Mouse (Mus musculus) cerebellum, adult 9-10 months (tissue): ENCODE measurements around the gene Smg8.
"Not testable (repeated sequence)": the region's sequence is repeated elsewhere in the genome, so short reads cannot be mapped to it uniquely, and the experiment has no call there.

Source experiments
- DNase-seq: peaks from one replicate; pipeline ENCODE4 v3.0.0; 2022

The Smg8 gene

DNA sequence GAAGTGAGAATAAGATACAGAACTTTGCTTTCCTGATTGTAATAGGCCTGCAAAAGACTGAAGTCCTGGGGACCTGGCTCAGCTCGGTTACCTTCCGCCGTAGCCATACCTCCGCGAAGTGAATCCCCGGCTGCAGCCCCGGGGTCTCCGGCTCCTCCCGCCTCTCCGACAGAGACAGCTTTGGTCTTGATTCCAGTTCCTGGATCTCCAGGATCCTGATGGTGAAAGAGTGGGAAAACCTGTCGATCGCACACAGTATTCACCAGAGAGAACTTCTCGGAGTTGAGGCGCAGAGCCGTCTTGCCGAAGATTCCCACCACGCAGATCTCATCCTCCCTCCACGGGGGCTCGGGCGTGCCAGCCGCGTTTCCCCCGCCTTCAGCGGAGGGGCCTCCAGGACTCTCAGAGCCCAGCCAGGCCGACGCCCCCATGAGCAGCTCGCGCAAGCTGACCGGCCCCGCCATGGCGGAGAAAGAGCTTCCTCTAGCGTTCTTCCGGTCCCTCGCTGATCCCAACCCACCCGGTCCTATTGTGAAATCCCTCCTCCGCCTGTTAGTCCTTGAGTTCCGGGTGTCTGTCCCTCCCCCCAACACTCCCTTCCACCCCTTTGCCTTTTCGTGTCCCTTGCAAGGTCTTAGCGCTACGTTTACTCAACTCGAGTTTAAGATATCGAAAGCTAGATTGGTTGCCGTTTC is at the start of gene Smg8:
Gene Smg8, minus strand, starts transcription at position 485 of the 695 bp plus-strand sequence.
- DNase-seq, result peak; percentile 81

DNA sequence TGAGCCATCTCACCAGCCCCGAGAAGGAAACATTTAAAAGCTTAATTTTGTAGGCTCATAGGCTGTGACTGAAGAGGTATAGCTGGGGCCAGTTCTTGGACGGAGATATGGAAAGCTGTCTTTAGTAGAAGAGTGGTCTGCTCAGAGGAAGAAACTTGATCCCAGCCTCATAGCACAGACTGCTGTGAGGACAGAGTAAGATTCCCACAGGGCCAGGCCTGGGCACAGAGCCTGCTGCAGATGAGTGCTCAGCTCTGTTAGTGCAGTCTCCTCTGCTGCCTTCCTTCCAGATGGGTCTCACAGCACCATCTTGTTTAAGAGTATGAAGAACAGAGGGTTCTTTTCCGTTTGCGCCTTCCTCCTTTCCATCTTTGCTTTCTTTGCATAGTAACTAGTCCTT is 49.7 kb upstream of the Smg8 start:
- DNase-seq, result no peak

DNA sequence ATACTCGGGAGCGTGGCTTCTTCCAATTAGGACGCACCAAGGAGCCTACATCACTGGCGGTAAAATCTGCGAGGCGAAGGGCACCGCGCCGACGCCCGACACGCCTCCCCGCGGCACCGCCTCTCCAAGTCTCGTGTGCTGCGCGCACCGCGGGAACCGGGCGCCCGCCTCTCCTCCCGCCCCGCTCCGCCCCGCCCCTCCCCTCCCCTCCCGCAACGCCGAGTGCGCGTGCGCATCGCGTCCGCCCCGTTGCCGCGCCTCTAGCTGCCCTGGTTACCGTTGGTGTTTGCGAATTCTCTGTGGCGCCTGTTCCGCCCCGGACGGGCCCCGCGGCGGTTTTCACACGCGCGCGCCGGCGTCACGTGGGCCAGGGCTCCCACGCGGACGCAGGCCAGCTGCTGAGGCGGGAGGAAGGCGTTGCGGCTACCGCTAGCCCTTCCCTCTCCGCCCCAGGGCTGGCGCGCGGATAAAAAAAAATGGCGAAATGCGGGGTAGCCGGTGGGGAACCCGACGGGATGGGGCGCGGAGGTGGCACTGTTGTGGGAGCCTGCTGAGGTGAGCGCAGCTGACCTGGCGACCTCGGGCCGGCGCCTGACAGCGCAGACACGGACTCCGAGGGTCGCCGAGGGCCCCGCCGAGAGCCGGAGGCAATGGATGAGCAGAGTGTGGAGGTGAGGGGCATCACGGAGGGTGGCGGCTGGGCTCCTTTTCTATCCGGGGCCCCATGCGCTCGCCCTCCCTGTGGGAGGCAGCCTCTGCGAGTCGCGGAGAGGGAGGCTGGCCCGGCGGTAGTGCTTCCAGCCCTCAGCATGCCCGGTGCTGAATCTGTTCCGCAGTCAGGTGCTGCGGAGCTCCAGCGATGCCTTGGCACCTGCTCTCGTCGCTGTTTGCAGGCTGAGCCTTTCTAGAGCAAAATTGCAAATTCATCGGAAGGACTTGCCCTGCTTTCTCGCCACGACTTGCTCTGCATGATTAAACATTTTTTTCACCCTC is 40.5 kb upstream of the Smg8 start, which contains the start of gene Trim37:
Gene Trim37, plus strand, starts transcription at position 254 of the 993 bp plus-strand sequence.
- DNase-seq, result peak; percentile 85

DNA sequence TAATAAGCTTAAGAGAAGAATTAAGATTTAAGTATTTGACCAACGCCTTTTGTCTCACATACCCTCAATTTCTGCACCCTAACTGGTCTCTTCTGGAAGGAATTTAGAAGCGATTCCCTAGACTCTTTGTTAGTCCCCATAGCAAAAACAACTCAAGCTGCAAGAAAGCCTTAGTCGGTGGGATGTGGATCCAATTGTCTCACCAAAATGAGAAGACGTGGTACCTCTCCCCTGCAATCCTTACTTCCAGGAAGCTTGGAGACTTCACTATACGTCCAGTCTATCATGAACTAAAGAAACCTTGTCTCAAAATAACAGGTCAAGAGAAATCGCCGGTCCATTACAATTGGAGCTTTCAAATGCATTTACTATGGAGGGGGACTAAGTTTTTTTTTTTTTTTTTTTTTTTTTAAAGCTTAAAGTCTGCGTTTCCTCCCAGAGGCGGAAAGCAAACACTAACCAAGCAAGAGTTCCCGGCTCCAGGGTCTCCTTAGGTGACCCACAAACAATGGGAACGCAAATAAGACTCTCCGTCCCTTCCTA is 39.8 kb upstream of the Smg8 start:
- DNase-seq, result peak; percentile 22

DNA sequence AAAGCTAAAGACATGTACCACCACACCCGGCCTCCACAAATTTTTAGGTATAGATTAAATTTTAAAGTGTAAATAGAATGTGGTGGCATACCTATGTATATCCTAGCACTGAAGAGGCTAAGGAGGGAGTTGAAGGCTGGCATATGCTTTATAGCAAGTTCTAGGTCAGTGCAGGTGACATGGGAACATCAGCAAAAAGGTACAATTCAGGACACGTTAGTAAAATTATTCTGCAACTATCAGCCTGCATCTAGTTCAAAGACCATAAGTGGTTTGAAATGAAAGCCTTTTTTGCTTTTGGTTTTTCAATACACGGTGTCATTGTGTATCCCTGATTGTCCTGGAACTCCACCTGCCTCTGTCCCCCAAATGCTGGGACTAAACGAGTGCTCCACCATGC is 39.0 kb upstream of the Smg8 start:
- DNase-seq, result no peak

DNA sequence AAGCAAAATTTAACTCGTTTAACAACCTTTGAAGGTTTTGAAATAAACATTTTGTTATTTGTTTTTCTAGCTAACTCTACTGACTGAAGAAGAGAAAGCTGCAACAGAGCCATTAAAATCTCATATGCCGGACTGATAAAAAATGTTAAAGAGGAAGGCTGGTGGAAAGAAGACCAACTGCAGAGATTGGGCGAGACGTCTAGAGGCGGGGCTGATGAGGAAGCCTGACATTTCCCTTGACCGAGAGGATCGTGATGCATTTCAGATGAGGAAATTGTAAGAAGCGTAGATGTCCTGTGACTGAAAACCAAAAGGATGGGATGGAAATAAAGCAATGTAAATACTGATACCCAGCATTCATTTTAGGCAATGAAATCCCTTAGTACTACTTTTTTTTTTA is 35.3 kb upstream of the Smg8 start:
- DNase-seq, result no peak

DNA sequence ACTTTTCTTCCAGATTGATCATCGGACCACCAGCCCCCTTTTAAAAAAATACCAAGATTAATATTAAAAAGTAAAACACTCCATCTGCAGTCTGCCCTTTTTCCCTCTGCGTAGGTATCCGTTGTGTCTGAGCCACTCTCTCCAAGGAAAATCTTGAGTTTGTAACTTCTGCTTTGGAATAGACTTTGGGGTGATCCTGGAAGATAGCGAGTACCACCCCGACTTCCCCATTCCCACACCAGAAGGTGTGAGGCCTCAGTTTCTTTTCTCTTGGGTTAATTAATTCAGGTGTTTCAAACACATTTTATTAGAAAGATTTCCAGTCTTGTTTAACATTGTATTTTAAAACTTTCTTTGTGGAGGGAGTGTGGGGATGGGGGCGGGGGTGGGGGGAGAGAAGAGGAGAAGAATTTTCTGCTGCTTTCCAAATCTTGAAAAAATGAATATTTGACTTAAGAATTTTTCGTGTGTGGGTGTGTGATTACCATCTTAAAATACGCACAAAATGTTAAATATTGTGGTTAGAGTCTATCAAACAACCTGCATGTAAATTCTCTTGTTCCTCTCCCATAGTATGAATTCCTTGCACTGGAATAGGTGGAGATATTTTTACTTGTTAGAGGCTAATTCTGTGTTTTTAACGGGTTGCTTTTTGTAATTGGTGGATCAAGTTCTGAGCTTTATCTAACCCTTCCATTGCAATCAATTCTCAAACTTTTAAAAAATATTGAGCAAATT is 23.8 kb upstream of the Smg8 start:
- no peak for DNase-seq

DNA sequence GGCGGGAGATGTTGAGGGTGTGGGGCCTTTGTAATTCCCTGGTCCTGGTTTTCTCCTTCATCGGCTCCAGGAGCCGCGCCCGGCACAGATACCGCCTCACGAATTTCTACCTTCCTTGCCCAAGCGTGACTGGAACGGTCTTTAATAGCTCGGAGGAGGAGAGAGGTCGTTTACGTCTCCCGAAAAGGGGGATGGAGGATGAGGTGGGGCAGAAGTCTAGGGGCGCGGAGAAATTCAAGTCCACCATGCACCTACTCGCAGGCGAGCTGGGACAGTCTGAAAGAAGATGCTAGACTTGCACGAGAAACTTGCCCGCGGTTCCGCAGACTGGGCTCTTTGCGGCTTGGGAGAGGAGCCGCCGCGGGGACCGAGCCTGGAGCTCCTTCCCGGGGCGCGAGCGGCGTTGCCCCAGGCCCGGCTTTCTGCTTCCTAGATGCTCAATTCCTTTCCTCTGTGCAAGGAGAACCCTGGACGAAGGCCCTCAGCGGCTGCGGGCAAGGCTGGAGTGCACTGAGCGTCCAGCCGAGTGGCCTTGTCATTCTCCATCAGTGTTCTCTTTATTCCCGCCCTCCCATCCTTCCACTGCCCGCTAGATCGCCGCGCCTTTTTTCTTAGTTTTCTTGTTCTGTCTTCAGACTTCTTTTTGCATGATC is 23.1 kb upstream of the Smg8 start:
- no peak for DNase-seq

DNA sequence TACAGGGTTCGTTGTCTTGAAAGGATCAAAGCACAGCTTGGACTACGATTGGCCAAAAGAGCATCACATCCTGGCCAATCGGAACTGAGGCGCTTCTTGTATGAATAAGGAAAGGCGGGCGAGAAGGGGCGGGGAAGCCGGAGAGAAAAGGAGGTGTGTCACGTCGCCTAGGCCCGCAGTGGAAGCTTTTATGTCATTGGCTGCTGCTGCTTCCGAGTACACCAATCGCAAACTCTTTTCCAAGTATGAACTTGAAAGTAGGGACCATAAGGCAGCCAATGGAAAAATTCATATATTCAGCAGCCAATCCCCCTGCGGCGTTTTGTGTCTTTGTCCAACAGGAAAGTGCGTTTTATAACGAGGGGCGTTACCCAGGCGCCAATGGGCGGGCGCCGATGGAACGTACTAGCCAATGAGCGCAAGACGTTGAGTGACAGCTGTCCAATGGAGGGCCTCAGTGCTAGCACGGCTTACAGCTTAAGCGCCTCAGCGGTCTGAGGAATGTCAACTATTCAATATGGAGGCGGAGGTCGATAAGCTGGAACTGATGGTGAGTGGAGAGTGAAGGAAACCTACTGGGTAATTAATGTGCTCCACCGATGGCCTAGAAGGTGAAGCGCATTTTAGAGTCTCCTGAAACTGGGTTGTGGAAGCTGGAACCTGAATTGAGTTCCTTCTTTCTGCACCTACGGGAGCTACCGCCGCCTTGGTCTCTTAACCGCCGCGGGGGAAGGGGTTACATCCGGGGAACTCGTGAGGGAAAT is 22.4 kb upstream of the Smg8 start, which contains the start of gene Ska2:
Gene Ska2, plus strand, starts transcription at position 480 of the 764 bp plus-strand sequence.
- peak; percentile 100 for DNase-seq

DNA sequence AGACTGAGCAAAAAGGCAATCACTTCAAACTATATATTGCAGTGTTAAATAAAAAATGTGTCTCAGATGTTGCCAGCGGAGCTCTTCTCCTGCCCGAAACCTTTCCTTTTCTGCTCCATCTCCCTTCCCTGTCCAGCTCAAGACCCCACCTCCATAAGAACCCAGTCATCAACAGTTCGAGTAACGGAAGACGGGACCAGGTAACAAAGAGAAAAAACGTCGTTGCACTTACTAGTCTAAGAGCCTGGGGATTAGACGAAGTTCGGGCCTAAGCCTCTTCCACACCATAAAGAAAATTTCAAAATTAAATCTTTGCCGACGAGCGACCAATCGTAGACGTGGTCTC is 21.8 kb upstream of the Smg8 start, which contains the start of gene Prr11:
Gene Prr11, minus strand, starts transcription at position 300 of the 346 bp plus-strand sequence.
- no peak for DNase-seq

DNA sequence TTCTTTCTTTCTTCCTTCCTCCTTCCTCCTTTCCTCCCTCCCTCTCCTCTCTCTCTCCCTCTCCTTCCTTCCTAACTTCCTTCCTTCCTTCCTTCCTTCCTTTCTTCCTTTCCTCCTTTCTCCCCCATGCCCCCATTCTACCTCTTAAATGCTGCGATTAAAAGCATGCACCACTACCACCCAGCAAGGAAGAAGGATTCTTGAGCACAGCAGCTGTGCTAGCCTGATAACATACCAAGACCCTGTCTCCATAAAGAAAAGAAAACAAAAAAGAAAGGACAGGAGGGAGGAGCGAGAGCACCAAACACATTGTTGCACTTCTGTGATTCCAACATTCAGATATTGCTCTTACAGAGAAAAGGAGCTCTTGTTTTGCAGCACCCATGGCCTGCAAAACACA is 568 bp upstream of the Smg8 start:
- no peak for DNase-seq

DNA sequence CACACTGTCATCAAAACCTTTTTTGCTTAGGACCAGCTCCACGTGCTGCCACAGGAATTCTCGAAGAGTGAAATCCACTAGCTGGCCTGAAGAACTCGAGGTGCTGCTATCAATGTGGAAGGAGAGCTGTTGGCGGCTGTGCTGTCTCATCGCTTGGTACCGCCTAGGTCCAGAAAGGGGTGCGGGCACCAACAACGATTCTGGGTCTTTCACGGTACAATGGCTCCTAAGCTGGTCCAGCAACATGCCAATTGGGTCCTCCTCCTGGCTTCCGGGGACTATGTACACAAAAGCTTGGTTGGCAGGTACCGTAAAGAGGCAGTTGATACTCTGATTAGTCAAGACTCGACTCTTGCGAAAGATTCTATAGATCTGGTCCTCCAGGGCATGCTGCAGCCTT is 1.1 kb downstream of the Smg8 start:
- DNase-seq, result no peak

DNA sequence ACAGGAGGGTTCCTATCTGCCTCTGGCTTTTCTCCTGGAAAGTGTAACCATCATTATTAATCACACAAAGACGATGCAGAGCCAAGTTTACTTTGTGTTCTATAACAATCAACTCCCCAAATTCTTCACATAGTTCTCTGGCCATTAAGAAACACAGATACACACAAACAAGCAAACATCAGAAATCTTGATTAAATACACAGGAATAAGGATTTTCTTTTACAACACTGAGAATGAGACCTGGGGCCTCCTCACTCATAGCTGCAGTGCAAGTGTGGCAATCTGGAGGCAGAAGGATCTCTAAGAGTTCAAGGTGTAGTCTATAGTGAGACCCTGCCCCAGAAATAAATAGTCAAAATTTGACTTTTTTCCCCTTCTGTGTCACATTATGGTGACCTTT is 2.9 kb downstream of the Smg8 start:
- DNase-seq, result no peak

DNA sequence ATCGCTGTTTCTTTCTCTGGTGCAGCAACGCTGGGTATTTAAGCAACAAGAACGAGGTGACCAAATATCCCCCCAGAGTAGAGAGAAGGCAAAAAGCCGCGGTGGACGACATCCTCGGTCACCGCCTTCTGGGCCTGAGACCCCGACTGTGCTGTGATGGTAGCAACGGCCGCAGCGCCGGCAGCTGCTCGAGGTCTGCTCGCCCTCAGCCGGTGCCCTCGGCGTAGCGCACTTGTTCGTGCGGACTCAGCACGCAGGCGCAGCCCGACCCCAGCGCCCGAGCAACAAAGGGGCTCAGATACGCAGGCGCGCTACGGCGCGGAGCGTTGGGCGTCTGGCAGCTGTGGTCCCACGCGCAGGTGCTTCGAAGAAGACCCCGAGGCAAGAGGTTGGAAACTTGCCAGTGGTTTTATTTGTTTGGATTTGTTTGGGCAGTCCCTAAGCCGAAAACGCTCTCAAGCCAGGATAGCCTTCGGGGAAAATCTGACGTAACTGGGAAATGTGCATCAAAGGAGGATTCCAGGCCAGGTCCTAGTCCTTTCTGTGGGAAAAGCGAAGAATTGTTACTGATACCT is 12.6 kb downstream of the Smg8 start, which contains the start of gene Gdpd1:
Gene Gdpd1, minus strand, starts transcription at position 197 of the 575 bp plus-strand sequence.
- peak; percentile 89 for DNase-seq

DNA sequence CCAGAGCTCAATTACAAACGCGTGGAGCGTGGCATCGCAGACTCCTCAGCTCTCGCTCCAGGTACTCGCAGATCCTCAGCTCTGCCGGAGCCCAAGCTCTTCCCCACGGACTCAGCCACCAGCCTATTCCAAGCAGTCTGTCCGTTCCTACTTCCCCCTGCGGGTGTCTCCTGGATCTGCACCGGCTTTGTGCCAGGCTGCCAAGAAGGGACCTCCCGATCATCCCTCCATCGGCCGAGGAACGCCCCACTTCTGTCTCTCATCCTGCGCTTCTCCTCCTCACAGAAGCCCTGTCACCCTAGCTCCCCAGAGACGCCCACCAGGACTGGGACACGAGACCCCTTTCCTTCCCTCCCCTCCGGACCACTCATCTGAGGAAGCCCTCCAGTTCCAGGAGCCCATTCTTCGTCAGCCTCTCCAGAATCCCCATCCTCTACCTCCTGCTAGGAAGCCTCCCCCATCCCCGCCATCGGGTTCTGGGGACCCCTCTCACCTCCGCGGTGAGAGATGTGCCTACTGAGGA is 13.2 kb downstream of the Smg8 start:
- peak; percentile 81 for DNase-seq

DNA sequence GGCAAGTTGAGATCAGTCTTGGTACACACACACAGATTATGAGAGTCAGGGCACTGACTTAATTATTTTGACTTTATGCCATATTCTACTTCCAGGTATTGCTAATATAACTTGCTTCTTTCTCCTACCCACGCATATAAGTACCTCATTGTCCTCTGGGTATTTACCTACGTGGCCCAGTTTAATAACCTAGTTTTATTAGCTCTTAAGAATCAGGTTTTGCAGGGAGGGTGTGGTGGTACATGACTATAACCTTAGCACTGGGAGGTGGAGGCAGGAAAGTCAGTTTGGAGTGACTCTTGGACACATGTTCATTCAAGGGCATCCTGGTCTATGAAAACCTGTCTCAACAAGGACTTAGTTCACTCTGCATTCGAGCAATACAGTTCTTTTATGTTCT is 24.5 kb downstream of the Smg8 start:
- no peak for DNase-seq

DNA sequence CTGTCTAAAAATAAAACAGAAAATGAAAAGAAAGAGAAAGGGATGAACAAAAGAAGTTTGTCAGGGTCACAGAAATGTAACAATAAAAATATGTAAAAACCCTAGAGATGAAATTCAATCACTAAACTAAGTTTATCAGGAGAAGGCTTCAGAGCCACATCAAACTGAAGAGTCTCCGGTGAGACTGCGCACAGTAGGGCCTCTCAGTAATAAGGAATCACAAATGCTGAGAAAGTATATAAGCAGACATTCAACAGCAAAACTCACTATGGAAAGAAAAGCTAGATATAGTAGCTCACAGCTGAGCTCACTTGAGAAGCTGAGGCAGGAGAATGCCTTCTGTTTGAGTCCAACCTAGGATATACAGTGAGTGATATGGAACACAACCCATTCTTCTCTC is 26.2 kb downstream of the Smg8 start:
- DNase-seq, result no peak

DNA sequence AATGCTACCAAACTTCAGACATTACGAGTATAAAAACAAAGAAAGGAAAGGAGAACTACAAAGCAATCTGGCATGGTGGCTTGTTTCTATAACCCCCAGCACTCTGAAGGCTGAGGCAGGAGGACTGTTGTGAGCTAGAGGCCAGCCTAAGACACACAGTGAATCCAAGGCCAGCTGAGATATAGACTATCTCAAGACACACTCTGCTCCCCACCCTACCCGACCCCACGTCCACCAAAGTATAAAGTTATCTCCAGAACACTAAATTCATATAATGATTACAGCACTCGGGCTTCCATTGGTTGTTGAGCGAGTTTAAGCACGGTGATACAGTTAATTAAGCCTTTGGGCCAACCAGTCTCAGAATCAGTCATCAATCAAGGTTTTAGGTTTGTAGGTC is 30.3 kb downstream of the Smg8 start:
- no peak for DNase-seq

DNA sequence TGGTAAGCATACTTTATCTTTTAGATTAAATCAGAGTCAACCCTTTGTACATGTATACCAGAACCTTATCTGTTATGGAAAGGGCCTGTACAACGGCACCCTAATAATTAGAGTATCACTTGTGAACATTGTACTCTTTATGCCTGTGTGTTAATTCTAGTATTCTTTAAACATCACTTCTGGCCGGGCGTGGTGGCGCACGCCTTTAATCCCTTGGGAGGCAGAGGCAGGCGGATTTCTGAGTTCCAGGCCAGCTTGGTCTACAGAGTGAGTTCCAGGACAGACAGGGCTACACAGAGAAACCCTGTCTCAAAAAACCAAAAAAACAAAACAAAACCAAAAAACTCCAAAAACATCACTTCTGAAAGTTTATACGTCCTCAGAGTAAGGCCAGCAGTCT is 37.7 kb downstream of the Smg8 start:
- not testable (repeated sequence) for DNase-seq

DNA sequence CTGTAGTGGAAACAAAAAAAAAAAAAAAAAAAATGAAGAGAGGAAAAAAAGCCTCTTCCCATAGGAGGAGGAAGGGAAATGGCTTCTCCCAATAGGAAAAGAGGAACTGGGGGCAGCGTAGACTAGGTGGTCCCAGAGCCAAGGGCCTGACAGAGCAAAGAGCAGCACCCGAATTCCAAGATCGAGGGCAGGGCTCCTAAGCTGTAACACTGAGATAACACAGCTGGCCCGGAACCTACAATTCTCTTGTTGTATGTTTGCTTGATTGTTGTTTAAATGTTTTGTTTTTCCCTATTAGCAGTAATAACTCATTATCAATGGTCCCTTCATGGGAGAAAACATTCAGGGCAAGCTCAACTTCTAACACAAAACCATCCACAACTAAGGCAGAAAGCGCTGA is 39.6 kb downstream of the Smg8 start:
- DNase-seq, result no peak

DNA sequence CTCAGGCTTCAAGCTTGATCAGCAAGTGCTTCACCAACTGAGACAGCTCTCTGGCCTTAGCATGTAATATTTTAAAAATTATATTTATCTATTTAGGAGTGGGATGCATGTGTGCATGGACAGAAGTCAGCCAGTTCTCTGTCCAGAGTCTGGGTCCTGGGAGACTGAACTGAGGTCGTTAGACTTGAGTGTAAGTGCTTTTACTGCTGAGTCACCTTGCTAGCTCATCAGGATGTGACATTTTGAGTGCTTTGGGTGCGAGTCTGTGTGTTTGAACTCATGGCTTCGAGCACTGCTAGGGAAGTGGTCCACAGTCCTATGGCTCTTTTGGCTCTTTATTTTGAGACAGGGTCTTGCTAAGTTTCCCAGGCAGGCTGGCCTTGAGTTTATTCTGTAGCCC is 43.5 kb downstream of the Smg8 start:
- no peak for DNase-seq
